In genomic region chr3:51178158-51178557, GRCm38 (mm10) we compare ENCODE assay signal across 16 mouse cellular contexts. TPM values are rescaled to one million over a fixed set of nuclear protein-coding genes. Genes with fewer than 3 reads are reported as not detected.
DNase-seq lines count a peak whose midpoint lies in the region; ATAC-seq and TF ChIP-seq lines count a peak whose summit lies in the region.
"Had no signal": no experiment of that assay in that cellular context is flagged by ENCODE, and none has a peak within 500 bp of the region (broad histone marks: within the 10 kb centered on the region; RNA-seq: fewer than 3 reads in every experiment).

No protein-coding gene starts in this region.

- no peaks in the 10 kb centered on the region for H3K9me3 ChIP-seq in intestine, postnatal 0 days (ENCODE audit: control insufficient read depth)
- H3K9me3 ChIP-seq in intestine, embryonic 16.5 days (ENCODE audit: control insufficient read depth, low read length) = no peaks in the 10 kb centered on the region
- H3K9me3 ChIP-seq in midbrain, postnatal 0 days (ENCODE audit: low read length) = no peaks in the 10 kb centered on the region
- H3K9me3 ChIP-seq in midbrain, embryonic 10.5 days (replicated peaks) = no peaks in the 10 kb centered on the region
- no peaks in the 10 kb centered on the region for H3K9me3 ChIP-seq in stomach, postnatal 0 days (ENCODE audit: control insufficient read depth, low read length)
- no peaks in the 10 kb centered on the region for H3K9me3 ChIP-seq in heart, embryonic 11.5 days (replicated peaks; ENCODE audit: control insufficient read depth, low read length)
- H3K9me3 ChIP-seq: embryonic facial prominence, embryonic 12.5 days; G1E had no signal

- WGBS in intestine, postnatal 0 days = 48% methylated on average over 10 of the region's 10 CpGs
- WGBS in intestine, embryonic 16.5 days = 51% methylated on average over 10 of the region's 10 CpGs
- WGBS in midbrain, postnatal 0 days = 39% methylated on average over 10 of the region's 10 CpGs
- WGBS in midbrain, embryonic 10.5 days = 42% methylated on average over 10 of the region's 10 CpGs
- WGBS in stomach, postnatal 0 days = 45% methylated on average over 10 of the region's 10 CpGs
- 40% methylated on average over 10 of the region's 10 CpGs for WGBS in heart, embryonic 11.5 days (ENCODE audit: insufficient replicate concordance)

- no peak overlapping the region for H3K9ac ChIP-seq in intestine, postnatal 0 days (ENCODE audit: low read depth, low read length)
- no peak overlapping the region for H3K9ac ChIP-seq in intestine, embryonic 16.5 days (ENCODE audit: low read depth, low read length)
- no peak overlapping the region for H3K9ac ChIP-seq in midbrain, postnatal 0 days (replicated peaks; ENCODE audit: low read length, poor library complexity, severe bottlenecking)
- no peak overlapping the region for H3K9ac ChIP-seq in stomach, postnatal 0 days (ENCODE audit: low read length)
- H3K9ac ChIP-seq in heart, embryonic 11.5 days (ENCODE audit: low read depth, low read length) = no peak overlapping the region
- H3K9ac ChIP-seq: embryonic facial prominence, embryonic 12.5 days had no signal

- no peak overlapping the region for H3K27ac ChIP-seq in intestine, postnatal 0 days (ENCODE audit: low read depth, low read length)
- H3K27ac ChIP-seq in intestine, embryonic 16.5 days (ENCODE audit: low read length) = no peak overlapping the region
- H3K27ac ChIP-seq in midbrain, postnatal 0 days (ENCODE audit: low read depth, low read length) = no peak overlapping the region
- no peak overlapping the region for H3K27ac ChIP-seq in midbrain, embryonic 10.5 days (replicated peaks)
- H3K27ac ChIP-seq in stomach, postnatal 0 days (replicated peaks) = no peak overlapping the region
- no peak overlapping the region for H3K27ac ChIP-seq in heart, embryonic 11.5 days (ENCODE audit: low read depth, low read length)
- H3K27ac ChIP-seq: embryonic facial prominence, embryonic 12.5 days had no signal

- no peak overlapping the region for H3K4me3 ChIP-seq in intestine, postnatal 0 days (ENCODE audit: low read depth, low read length)
- no peak overlapping the region for H3K4me3 ChIP-seq in intestine, embryonic 16.5 days (ENCODE audit: low read length)
- H3K4me3 ChIP-seq in midbrain, postnatal 0 days (ENCODE audit: low read depth, low read length) = no peak overlapping the region
- no peak overlapping the region for H3K4me3 ChIP-seq in midbrain, embryonic 10.5 days
- no peak overlapping the region for H3K4me3 ChIP-seq in stomach, postnatal 0 days (ENCODE audit: low read depth, low read length)
- H3K4me3 ChIP-seq in heart, embryonic 11.5 days (ENCODE audit: low read depth, low read length) = no peak overlapping the region
- H3K4me3 ChIP-seq: embryonic facial prominence, embryonic 12.5 days had no signal

- peak; percentile 51 for DNase-seq in embryo, embryonic 10 days (ENCODE audit: low spot score)
- no peak for DNase-seq in embryo, embryonic 9.5 days (ENCODE audit: extremely low spot score)
- DNase-seq in midbrain, postnatal 0 days (ENCODE audit: low spot score) = peak; percentile 72
- DNase-seq in midbrain, embryonic 10.5 days (ENCODE audit: low spot score) = no peak
- DNase-seq in stomach, postnatal 0 days (ENCODE audit: low spot score) = no peak
- DNase-seq: adrenal gland, adult 2 months; heart, postnatal 36 days; kidney, adult 9 months; liver; lung, postnatal 36 days had no signal

- TF ChIP-seq CTCF in intestine, postnatal 0 days (IDR thresholded peaks at IDR 0.05; ENCODE audit: low read depth) = peak; percentile 42
- TF ChIP-seq CTCF in midbrain, postnatal 0 days (IDR thresholded peaks at IDR 0.05) = peak; percentile 73
- peak; percentile 57 for TF ChIP-seq CTCF in stomach, postnatal 0 days (IDR thresholded peaks at IDR 0.05; ENCODE audit: low read depth)

- no peaks in the 10 kb centered on the region for H3K27me3 ChIP-seq in intestine, postnatal 0 days (replicated peaks; ENCODE audit: control insufficient read depth, insufficient read depth, low read length)
- no peaks in the 10 kb centered on the region for H3K27me3 ChIP-seq in intestine, embryonic 16.5 days (replicated peaks; ENCODE audit: control insufficient read depth, insufficient read depth, low read length)
- H3K27me3 ChIP-seq in midbrain, postnatal 0 days (ENCODE audit: insufficient read depth, low read length) = no peaks in the 10 kb centered on the region
- no peaks in the 10 kb centered on the region for H3K27me3 ChIP-seq in midbrain, embryonic 10.5 days (ENCODE audit: low read depth, poor library complexity, severe bottlenecking)
- H3K27me3 ChIP-seq in stomach, postnatal 0 days (ENCODE audit: control insufficient read depth, insufficient read depth, low read length) = no peaks in the 10 kb centered on the region
- no peaks in the 10 kb centered on the region for H3K27me3 ChIP-seq in heart, embryonic 11.5 days (ENCODE audit: control insufficient read depth, insufficient read depth, low read length)
- H3K27me3 ChIP-seq: embryonic facial prominence, embryonic 12.5 days had no signal

- no peak for ATAC-seq in intestine, postnatal 0 days
- no peak for ATAC-seq in intestine, embryonic 16.5 days
- no peak for ATAC-seq in midbrain, postnatal 0 days (ENCODE audit: low FRiP score)
- ATAC-seq in stomach, postnatal 0 days (ENCODE audit: low FRiP score, low TSS enrichment) = no peak
- ATAC-seq in heart, embryonic 11.5 days (replicated peaks; ENCODE audit: insufficient number of reproducible peaks, low FRiP score, low TSS enrichment) = no peak
- ATAC-seq: forebrain, embryonic 16.5 days had no signal

- TF ChIP-seq EP300 in stomach, postnatal 0 days (optimal IDR thresholded peaks at IDR 0.05) = no peak

- no peaks in the 10 kb centered on the region for H3K4me1 ChIP-seq in intestine, postnatal 0 days (replicated peaks; ENCODE audit: control insufficient read depth, insufficient read depth, low read length)
- no peaks in the 10 kb centered on the region for H3K4me1 ChIP-seq in intestine, embryonic 16.5 days (ENCODE audit: control insufficient read depth, insufficient read depth, low read length)
- no peaks in the 10 kb centered on the region for H3K4me1 ChIP-seq in midbrain, postnatal 0 days (ENCODE audit: insufficient read depth, low read length)
- H3K4me1 ChIP-seq in midbrain, embryonic 10.5 days = peaks cover 7% of the 10 kb centered on the region
- no peaks in the 10 kb centered on the region for H3K4me1 ChIP-seq in stomach, postnatal 0 days (replicated peaks; ENCODE audit: control insufficient read depth, insufficient read depth)
- H3K4me1 ChIP-seq in heart, embryonic 11.5 days (ENCODE audit: control insufficient read depth, insufficient read depth, low read length) = no peaks in the 10 kb centered on the region
- H3K4me1 ChIP-seq: embryonic facial prominence, embryonic 12.5 days had no signal

- H3K4me2 ChIP-seq in intestine, postnatal 0 days (replicated peaks; ENCODE audit: low read depth) = no peak overlapping the region
- no peak overlapping the region for H3K4me2 ChIP-seq in intestine, embryonic 16.5 days (ENCODE audit: low read depth, low read length)
- H3K4me2 ChIP-seq in midbrain, postnatal 0 days (ENCODE audit: low read depth, low read length, poor library complexity, severe bottlenecking) = no peak overlapping the region
- H3K4me2 ChIP-seq in stomach, postnatal 0 days (replicated peaks; ENCODE audit: low read depth) = no peak overlapping the region
- H3K4me2 ChIP-seq in heart, embryonic 11.5 days = no peak overlapping the region
- H3K4me2 ChIP-seq: embryonic facial prominence, embryonic 12.5 days had no signal

- H3K36me3 ChIP-seq in intestine, postnatal 0 days (ENCODE audit: control insufficient read depth, insufficient read depth) = no peaks in the 10 kb centered on the region
- no peaks in the 10 kb centered on the region for H3K36me3 ChIP-seq in intestine, embryonic 16.5 days (ENCODE audit: control insufficient read depth, insufficient read depth, low read length)
- H3K36me3 ChIP-seq in midbrain, postnatal 0 days (ENCODE audit: insufficient read depth, low read length) = no peaks in the 10 kb centered on the region
- H3K36me3 ChIP-seq in midbrain, embryonic 10.5 days = no peaks in the 10 kb centered on the region
- H3K36me3 ChIP-seq in stomach, postnatal 0 days (ENCODE audit: control insufficient read depth, insufficient read depth, low read length) = no peaks in the 10 kb centered on the region
- H3K36me3 ChIP-seq in heart, embryonic 11.5 days (ENCODE audit: control insufficient read depth, insufficient read depth, low read length) = no peaks in the 10 kb centered on the region
- H3K36me3 ChIP-seq: embryonic facial prominence, embryonic 12.5 days; G1E had no signal

RNA-seq across cellular contexts. Expression of gene Noct, which starts 46.1 kb away (rescaled TPM):
- 11.3 and 12.0 TPM in 2 replicates for polyA plus RNA-seq in intestine, postnatal 0 days (2015; fragmentation: Nextera tagmentation; extraction: Ambion mirVana)
- 4.9 TPM in 2 replicates for polyA plus RNA-seq in intestine, embryonic 16.5 days (2015; fragmentation: Nextera tagmentation; extraction: Ambion mirVana)
- total RNA-seq in midbrain, postnatal 0 days (2014; rRNA removed) = 50.0 and 51.7 TPM in 2 replicates
- polyA plus RNA-seq in midbrain, postnatal 0 days (2015; fragmentation: Nextera tagmentation; extraction: Ambion mirVana) = 36.1 and 36.7 TPM in 2 replicates
- polyA plus RNA-seq in midbrain, embryonic 10.5 days (2016; fragmentation: Nextera tagmentation; extraction: Ambion mirVana) = 9.3 and 9.8 TPM in 2 replicates
- polyA plus RNA-seq in stomach, postnatal 0 days (2015; fragmentation: Nextera tagmentation; extraction: Ambion mirVana) = 7.5 and 9.2 TPM in 2 replicates
- 10.4 and 12.2 TPM in 2 replicates for polyA plus RNA-seq in heart, embryonic 11.5 days (2014; fragmentation: Nextera tagmentation; extraction: Ambion mirVana)

Comparison
In these comparisons a context has a peak if more than half of its experiments do, and no peak if none do; other contexts are left out.
1. DNase-seq: peak in embryo, embryonic 10 days (single experiment) and midbrain, postnatal 0 days (single experiment); none in embryo, embryonic 9.5 days (single experiment), midbrain, embryonic 10.5 days (single experiment) and stomach, postnatal 0 days (single experiment).
2. Peak in every context shown above with its lines, with median percentiles within 50 percentile points of each other: CTCF ChIP-seq.